Mouse (Mus musculus) erythroblast, embryonic 14.5 days (primary cell): Measurements from ENCODE around the gene Mettl8.

Experiments used
- GATA1 ChIP-seq: IDR thresholded peaks from 2 replicates; pipeline ENCODE4 v1.6.1; 2012; ENCODE audit warnings: low read length, inconsistent platforms, mixed read lengths
- TAL1 ChIP-seq: IDR thresholded peaks from 3 replicates; pipeline ENCODE4 v1.6.1; 2012; ENCODE audit warnings: low read length, inconsistent platforms, mixed read lengths

DNA sequence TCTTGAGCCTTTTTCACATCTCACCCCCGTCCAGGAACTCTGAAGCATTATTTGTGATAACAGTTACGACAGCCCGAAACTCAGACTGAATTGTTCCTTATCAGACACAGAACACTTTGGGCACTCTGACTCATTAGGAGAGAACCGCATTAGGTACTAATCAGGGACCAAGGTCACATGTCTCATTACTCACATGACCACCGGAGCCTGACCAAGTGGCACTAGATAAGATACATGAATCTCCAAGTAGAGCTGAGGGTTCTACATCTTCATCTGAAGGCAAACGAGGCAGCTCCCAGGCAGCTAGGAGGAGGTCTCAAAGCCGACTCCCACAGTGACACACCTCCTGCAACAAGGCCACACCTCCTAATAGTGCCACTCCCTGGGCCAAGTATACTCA lies 40.8 kb upstream of the Mettl8 start:
- peak; percentile 47; the same call in 1 of the 2 replicates for TF ChIP-seq GATA1
- TF ChIP-seq TAL1 = no peak
